Mouse (Mus musculus) neural tube, embryonic 11.5 days (tissue): ENCODE measurements around the gene Slc29a4. TPM values are rescaled to one million over a fixed set of nuclear protein-coding genes. Genes with fewer than 3 reads are reported as not detected.

ENCODE experiments used
- ATAC-seq: fragments of 200-750 bp; cut with Nextera tagmentation; 2 replicates; pipeline ENCODE4 v1.8.0; 2017; ENCODE audit warnings: moderate number of reproducible peaks, mild to moderate bottlenecking, moderate TSS enrichment, moderate library complexity; ENCODE audit not compliant: insufficient read depth, low FRiP score, low TSS enrichment
- DNase-seq: peaks from one replicate; pipeline ENCODE4 v3.0.0-alpha.2; 2015; ENCODE audit warnings: low spot score
- H3K27ac ChIP-seq: fragments of 300-500 bp; sonication (generic); 2 replicates; pipeline ENCODE4 v1.5.1; 2014; ENCODE audit warnings: low read depth, mild to moderate bottlenecking, low read length
- H3K27me3 ChIP-seq: fragments of 300-500 bp; sonication (generic); 2 replicates; pipeline ENCODE4 v1.6.1; 2014; ENCODE audit warnings: mild to moderate bottlenecking, low read length, mixed read lengths; ENCODE audit not compliant: control insufficient read depth, insufficient read depth
- H3K36me3 ChIP-seq: fragments of 300-500 bp; sonication (generic); 2 replicates; pipeline ENCODE4 v1.6.1; 2014; ENCODE audit warnings: mild to moderate bottlenecking, low read length, moderate library complexity, mixed read lengths; ENCODE audit not compliant: control insufficient read depth, insufficient read depth
- H3K4me1 ChIP-seq: fragments of 300-500 bp; sonication (generic); 2 replicates; pipeline ENCODE4 v1.6.1; 2014; ENCODE audit warnings: low read length, mixed read lengths; ENCODE audit not compliant: control insufficient read depth, insufficient read depth
- H3K4me2 ChIP-seq: fragments of 300-500 bp; sonication (generic); 2 replicates; pipeline ENCODE4 v1.6.1; 2014; ENCODE audit warnings: low read depth, mild to moderate bottlenecking, moderate library complexity
- H3K4me3 ChIP-seq: fragments of 300-500 bp; sonication (generic); 2 replicates; pipeline ENCODE4 v1.5.1; 2014; ENCODE audit warnings: low read depth, low read length
- H3K9ac ChIP-seq: fragments of 300-500 bp; sonication (generic); 2 replicates; pipeline ENCODE4 v1.6.1; 2014; ENCODE audit warnings: mild to moderate bottlenecking, low read length
- H3K9me3 ChIP-seq: fragments of 300-500 bp; sonication (generic); 2 replicates; pipeline ENCODE4 v1.6.1; 2016; ENCODE audit warnings: low read length; ENCODE audit not compliant: control insufficient read depth
- WGBS: fragments of 180-500 bp; shearing (Covaris S2); extraction: QIAGEN DNeasy Blood & Tissue Kit; methylation state at CpG from one replicate; pipeline ENCODE4 v1.1.7; 2014; 5-methylcytosine and 5-hydroxymethylcytosine counted together
- polyA plus RNA-seq: library from polyadenylated mRNA; unstranded; fragments of >200 nt; fragmentation: Nextera tagmentation; extraction: Ambion mirVana; gene quantifications from 2 replicates; pipeline ENCODE4 v1.2.1, GENCODE M21; 2014

Slc29a4 gene
- polyA plus RNA-seq, 1 experiment from 2014 or later = 39.4 TPM

- no peak overlapping the region for H3K27ac ChIP-seq
- no peak overlapping the region for H3K9ac ChIP-seq
- no peaks in the 10 kb centered on the region for H3K36me3 ChIP-seq
- no peak overlapping the region for H3K4me3 ChIP-seq
- H3K27me3 ChIP-seq = no peaks in the 10 kb centered on the region
- no peak for DNase-seq
- ATAC-seq = no peak
- WGBS = 76% methylated on average over 12 of the region's 12 CpGs
- no peak overlapping the region for H3K4me2 ChIP-seq
- H3K9me3 ChIP-seq = no peaks in the 10 kb centered on the region
- H3K4me1 ChIP-seq = no peaks in the 10 kb centered on the region
Observed at GRCm38 (mm10) chr5:142692971-142693737, 842 bp downstream of the Slc29a4 start.

GRCm38 (mm10) chr5:142693738-142694430, 1.6 kb downstream of the Slc29a4 start:
- 66% methylated on average over 8 of the region's 8 CpGs for WGBS
- Histone ChIP-seq H3K27me3 (no peaks in the 10 kb centered on the region), H3K4me3 (no peak overlapping the region), H3K9me3 (no peaks in the 10 kb centered on the region), H3K9ac (no peak overlapping the region), H3K4me1 (no peaks in the 10 kb centered on the region), H3K4me2 (no peak overlapping the region), H3K27ac (no peak overlapping the region), H3K36me3 (no peaks in the 10 kb centered on the region)
- ATAC-seq (no peak), DNase-seq (no peak)

- H3K9ac ChIP-seq = no peak overlapping the region
- H3K27me3 ChIP-seq = no peaks in the 10 kb centered on the region
- peak; percentile 68 for DNase-seq
- ATAC-seq = no peak
- no peaks in the 10 kb centered on the region for H3K36me3 ChIP-seq
- H3K4me1 ChIP-seq = no peaks in the 10 kb centered on the region
- WGBS = 12% methylated on average over 12 of the region's 12 CpGs
- no peak overlapping the region for H3K4me2 ChIP-seq
- no peak overlapping the region for H3K4me3 ChIP-seq
- H3K27ac ChIP-seq = no peak overlapping the region
- H3K9me3 ChIP-seq = no peaks in the 10 kb centered on the region
Observed at GRCm38 (mm10) chr5:142694627-142695340, 2.5 kb downstream of the Slc29a4 start.

DNA sequence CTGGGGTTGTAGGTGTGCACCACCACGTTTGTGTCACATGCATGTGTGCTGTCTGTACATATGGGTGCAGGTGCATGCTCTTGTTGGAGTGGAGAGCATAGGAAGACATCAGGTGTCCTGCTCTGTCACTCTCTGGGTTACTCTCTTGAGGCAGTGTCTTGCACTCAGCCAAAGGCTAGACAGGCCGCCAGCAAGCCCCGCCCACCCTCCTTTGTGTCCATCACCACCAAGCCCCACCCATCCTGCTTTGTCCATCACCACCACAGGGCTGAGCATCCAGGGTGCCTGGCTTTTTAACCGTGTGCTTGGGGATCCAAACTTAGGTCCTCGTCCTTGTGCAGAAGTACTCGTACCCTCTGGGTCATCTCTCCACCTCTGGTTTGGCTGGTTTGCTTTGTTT, 3.9 kb downstream of the Slc29a4 start:
- H3K4me2 ChIP-seq = no peak overlapping the region
- no peak overlapping the region for H3K27ac ChIP-seq
- H3K4me1 ChIP-seq = no peaks in the 10 kb centered on the region
- ATAC-seq (no peak), DNase-seq (no peak)
- no peaks in the 10 kb centered on the region for H3K36me3 ChIP-seq
- H3K27me3 ChIP-seq = peaks cover 5% of the 10 kb centered on the region
- H3K4me3 ChIP-seq = no peak overlapping the region
- 29% methylated on average over 6 of the region's 6 CpGs for WGBS
- H3K9ac ChIP-seq = no peak overlapping the region
- H3K9me3 ChIP-seq = no peaks in the 10 kb centered on the region

GRCm38 (mm10) chr5:142696865-142697264, 4.6 kb downstream of the Slc29a4 start:
- no peak for ATAC-seq
- Histone ChIP-seq H3K27me3 (peaks cover 7% of the 10 kb centered on the region), H3K4me3 (no peak overlapping the region), H3K4me2 (no peak overlapping the region), H3K9ac (no peak overlapping the region), H3K27ac (no peak overlapping the region), H3K4me1 (no peaks in the 10 kb centered on the region), H3K9me3 (no peaks in the 10 kb centered on the region), H3K36me3 (no peaks in the 10 kb centered on the region)
- WGBS = 87% methylated on average over 6 of the region's 6 CpGs
- DNase-seq = no peak

DNA sequence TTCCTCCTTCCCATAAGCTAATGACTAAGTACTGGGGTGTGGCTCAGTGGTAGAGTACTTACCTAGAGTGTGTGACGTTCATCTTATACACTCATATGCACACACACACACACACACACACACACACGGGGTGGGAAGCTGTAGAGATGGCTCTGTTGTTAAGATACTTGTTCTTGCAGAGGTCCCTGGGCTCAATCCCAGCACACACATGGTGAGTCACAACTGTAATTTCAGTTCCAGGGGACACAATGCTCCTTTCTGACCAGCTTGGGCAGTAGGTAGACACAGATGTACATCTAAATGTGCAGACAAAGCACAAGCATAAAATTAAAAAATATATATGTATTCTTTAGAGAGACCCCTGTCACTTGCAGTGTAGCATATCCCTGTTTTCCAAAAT, 5.4 kb downstream of the Slc29a4 start:
- peaks cover 3% of the 10 kb centered on the region; the same call in 1 of the 2 replicates for H3K4me1 ChIP-seq
- no peak overlapping the region for H3K27ac ChIP-seq
- H3K4me2 ChIP-seq = no peak overlapping the region
- no peaks in the 10 kb centered on the region for H3K36me3 ChIP-seq
- H3K9me3 ChIP-seq = no peaks in the 10 kb centered on the region
- DNase-seq = no peak
- 72% methylated on average over 2 of the region's 2 CpGs for WGBS
- H3K9ac ChIP-seq = no peak overlapping the region
- H3K4me3 ChIP-seq = no peak overlapping the region
- no peak for ATAC-seq
- peaks cover 7% of the 10 kb centered on the region for H3K27me3 ChIP-seq

DNA sequence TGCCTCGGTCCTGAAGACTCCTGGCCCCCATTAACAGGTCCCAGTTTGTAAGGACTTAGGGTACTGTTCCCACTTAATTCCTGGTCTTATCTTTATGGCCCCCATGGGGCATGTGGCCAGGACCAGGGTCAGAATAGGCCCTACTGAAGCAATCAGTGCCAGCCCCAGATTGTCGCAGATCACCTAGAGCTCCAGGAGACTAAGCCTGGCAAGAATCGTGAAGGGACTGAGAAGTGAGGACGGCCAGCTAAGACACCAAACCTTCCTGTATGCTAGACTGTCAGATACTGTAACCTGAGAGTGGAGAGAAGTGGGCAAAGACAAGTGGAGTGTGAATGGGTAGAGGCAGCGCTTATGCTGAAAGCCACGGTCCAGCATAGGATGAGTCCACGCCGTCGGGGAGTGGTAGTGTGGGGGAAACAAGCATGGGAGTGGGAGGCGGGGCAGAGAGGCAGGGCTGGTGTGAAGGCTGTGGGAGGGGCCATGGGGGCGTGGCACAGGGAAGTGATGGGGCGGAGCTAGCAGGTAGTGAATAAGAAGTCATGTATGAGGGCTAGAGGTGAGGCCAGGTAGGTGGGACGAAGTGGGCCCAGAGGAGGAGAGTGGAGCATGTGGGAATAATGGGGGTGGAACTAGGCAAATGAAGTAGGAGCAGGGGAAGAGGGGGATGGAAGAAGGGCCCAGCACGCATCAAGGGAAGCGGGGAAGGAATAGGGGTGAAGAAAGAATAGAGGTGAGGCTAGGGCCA, 8.7 kb downstream of the Slc29a4 start:
- H3K36me3 ChIP-seq = no peaks in the 10 kb centered on the region
- H3K27ac ChIP-seq = no peak overlapping the region
- no peak overlapping the region for H3K4me3 ChIP-seq
- H3K9ac ChIP-seq = no peak overlapping the region
- H3K4me1 ChIP-seq = peaks cover 7% of the 10 kb centered on the region; the same call in 1 of the 2 replicates
- H3K4me2 ChIP-seq = peak overlapping the region; percentile 88; the same call in 1 of the 2 replicates
- no peak for DNase-seq
- ATAC-seq = peak; percentile 20; the same call in 1 of the 2 replicates
- no peaks in the 10 kb centered on the region for H3K9me3 ChIP-seq
- peaks cover 7% of the 10 kb centered on the region for H3K27me3 ChIP-seq
- 9% methylated on average over 15 of the region's 15 CpGs for WGBS
